Mouse (Mus musculus) stomach, postnatal 0 days (tissue): ENCODE results near the gene Phtf2.

Source experiments
- CTCF ChIP-seq: IDR thresholded peaks from 2 replicates; pipeline ENCODE4 v1.5.1; 2016; ENCODE audit warnings: antibody characterized with exemption, low read depth, mild to moderate bottlenecking, moderate library complexity
- EP300 ChIP-seq: optimal IDR thresholded peaks from 2 replicates; pipeline ENCODE3; 2016; ENCODE audit warnings: antibody characterized with exemption

DNA sequence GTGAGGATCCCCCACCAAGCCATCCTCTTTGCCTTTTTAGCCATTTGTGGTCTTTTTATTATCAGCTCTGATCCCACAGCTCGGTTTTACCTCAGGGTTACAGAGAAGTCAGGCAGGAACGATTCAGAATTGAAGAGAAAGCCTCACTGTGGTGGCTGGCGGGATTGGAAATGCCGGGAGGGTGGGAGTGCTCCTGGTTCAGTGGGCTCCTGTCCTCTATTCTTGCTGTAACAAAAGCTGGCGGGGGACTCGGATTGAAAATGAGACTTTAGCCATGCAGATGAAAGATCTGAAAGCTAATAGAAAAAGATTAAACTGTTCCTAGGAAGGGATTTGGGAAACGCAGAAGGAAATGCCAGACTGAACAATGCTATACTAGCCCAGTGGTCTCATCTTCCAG lies 130.9 kb downstream of the Phtf2 start:
- TF ChIP-seq CTCF (no peak), EP300 (no peak)
